Mouse (Mus musculus) embryonic facial prominence, embryonic 14.5 days (tissue): ENCODE data around the gene Wbp1. TPM values are rescaled to one million over a fixed set of nuclear protein-coding genes. Genes with fewer than 3 reads are reported as not detected.

Source experiments
- ATAC-seq: fragments of 200-750 bp; cut with Nextera tagmentation; 2 replicates; pipeline ENCODE4 v1.8.0; 2017; ENCODE audit warnings: low read depth, moderate number of reproducible peaks, moderate TSS enrichment
- DNase-seq: peaks from one replicate; pipeline ENCODE4 v3.0.0-alpha.2; 2015; ENCODE audit warnings: low spot score
- H3K27ac ChIP-seq: fragments of 300-500 bp; sonication (generic); replicated peaks from 2 replicates; pipeline ENCODE4 v1.5.1; 2014; ENCODE audit warnings: low read depth, mild to moderate bottlenecking, low read length, moderate library complexity
- H3K27me3 ChIP-seq: fragments of 300-500 bp; sonication (generic); replicated peaks from 2 replicates; pipeline ENCODE4 v1.6.1; 2014; ENCODE audit warnings: low read length; ENCODE audit not compliant: control insufficient read depth, insufficient read depth
- H3K36me3 ChIP-seq: fragments of 300-500 bp; sonication (generic); 2 replicates; pipeline ENCODE4 v1.6.1; 2014; ENCODE audit warnings: low read length, mixed read lengths; ENCODE audit not compliant: control insufficient read depth, insufficient read depth
- H3K4me1 ChIP-seq: fragments of 300-500 bp; sonication (generic); 2 replicates; pipeline ENCODE4 v1.6.1; 2014; ENCODE audit warnings: antibody characterized with exemption, low read length; ENCODE audit not compliant: control insufficient read depth, insufficient read depth
- H3K4me2 ChIP-seq: fragments of 300-500 bp; sonication (generic); 2 replicates; pipeline ENCODE4 v1.6.1; 2014; ENCODE audit warnings: low read depth, mild to moderate bottlenecking, low read length, moderate library complexity, mixed read lengths
- H3K4me3 ChIP-seq: fragments of 300-500 bp; sonication (generic); 2 replicates; pipeline ENCODE4 v1.5.1; 2014; ENCODE audit warnings: low read depth, mild to moderate bottlenecking, low read length
- H3K9ac ChIP-seq: fragments of 300-500 bp; sonication (generic); 2 replicates; pipeline ENCODE4 v1.6.1; 2014; ENCODE audit warnings: low read depth, mild to moderate bottlenecking, low read length, moderate library complexity, mixed read lengths
- H3K9me3 ChIP-seq: fragments of 300-500 bp; sonication (generic); 2 replicates; pipeline ENCODE4 v1.6.1; 2016; ENCODE audit warnings: low read length; ENCODE audit not compliant: control insufficient read depth
- WGBS: fragments of 180-500 bp; shearing (Covaris S2); extraction: QIAGEN DNeasy Blood & Tissue Kit; methylation state at CpG from one replicate; pipeline ENCODE4 v1.1.7; 2014; 5-methylcytosine and 5-hydroxymethylcytosine counted together
- polyA plus RNA-seq: library from polyadenylated mRNA; unstranded; fragments of >200 nt; fragmentation: Nextera tagmentation; extraction: Ambion mirVana; gene quantifications from 2 replicates; pipeline ENCODE4 v1.2.1, GENCODE M21; 2014

The Wbp1 gene
- polyA plus RNA-seq, 1 experiment from 2014 or later, result 61.8 TPM

GRCm38 (mm10) chr6:83136291-83136880, 15.0 kb upstream of the Wbp1 start:
- H3K9me3 ChIP-seq, result no peaks in the 10 kb centered on the region
- peak overlapping the region; percentile 74 for H3K9ac ChIP-seq
- H3K27ac ChIP-seq, result peak overlapping the region; percentile 97
- H3K4me2 ChIP-seq, result peak overlapping the region; percentile 62
- ATAC-seq (no peak), DNase-seq (no peak)
- peak overlapping the region; percentile 45 for H3K4me3 ChIP-seq
- no peaks in the 10 kb centered on the region for H3K27me3 ChIP-seq
- H3K36me3 ChIP-seq, result no peaks in the 10 kb centered on the region
- WGBS, result 16% methylated on average over 5 of the region's 5 CpGs
- H3K4me1 ChIP-seq, result peaks cover 37% of the 10 kb centered on the region

GRCm38 (mm10) chr6:83135571-83136161, 14.3 kb upstream of the Wbp1 start:
- Histone ChIP-seq H3K36me3 (no peaks in the 10 kb centered on the region), H3K4me3 (peak overlapping the region; percentile 45), H3K4me2 (peak overlapping the region; percentile 62), H3K9ac (peak overlapping the region; percentile 74), H3K4me1 (peaks cover 37% of the 10 kb centered on the region), H3K27me3 (no peaks in the 10 kb centered on the region), H3K9me3 (no peaks in the 10 kb centered on the region), H3K27ac (peak overlapping the region; percentile 97)
- no peak; the same call in 1 of the 2 replicates for ATAC-seq
- DNase-seq, result peak; percentile 68
- 4% methylated on average over 35 of the region's 37 CpGs for WGBS

GRCm38 (mm10) chr6:83134951-83135513, 13.7 kb upstream of the Wbp1 start, which contains the start of gene Rtkn:
Gene Rtkn (plus strand): TSS chr6:83135463.
- H3K36me3 ChIP-seq, result no peaks in the 10 kb centered on the region
- peak within 1 kb of the TSS; percentile 97 for H3K27ac ChIP-seq
- 57% methylated on average over 7 of the region's 7 CpGs for WGBS
- no peaks in the 10 kb centered on the region for H3K9me3 ChIP-seq
- H3K27me3 ChIP-seq, result no peaks in the 10 kb centered on the region
- H3K4me2 ChIP-seq, result peak within 1 kb of the TSS; percentile 62
- peak within 1 kb of the TSS; percentile 74 for H3K9ac ChIP-seq
- DNase-seq (no peak), ATAC-seq (no peak)
- peak within 1 kb of the TSS; percentile 45 for H3K4me3 ChIP-seq
- H3K4me1 ChIP-seq, result peaks cover 37% of the 10 kb centered on the region

GRCm38 (mm10) chr6:83134226-83134625, 12.9 kb upstream of the Wbp1 start:
- Histone ChIP-seq H3K27me3 (no peaks in the 10 kb centered on the region), H3K4me3 (no peak overlapping the region), H3K9me3 (no peaks in the 10 kb centered on the region), H3K4me2 (no peak overlapping the region), H3K4me1 (peaks cover 31% of the 10 kb centered on the region), H3K27ac (no peak overlapping the region), H3K36me3 (no peaks in the 10 kb centered on the region), H3K9ac (no peak overlapping the region)
- no peak for DNase-seq
- 60% methylated on average over 3 of the region's 3 CpGs for WGBS
- ATAC-seq, result no peak

- Histone ChIP-seq H3K9me3 (no peaks in the 10 kb centered on the region), H3K36me3 (no peaks in the 10 kb centered on the region), H3K4me3 (no peak overlapping the region), H3K27ac (no peak overlapping the region), H3K4me1 (peaks cover 19% of the 10 kb centered on the region), H3K9ac (no peak overlapping the region), H3K27me3 (no peaks in the 10 kb centered on the region), H3K4me2 (no peak overlapping the region)
- no peak for ATAC-seq
- DNase-seq, result no peak
- 85% methylated on average over 9 of the region's 9 CpGs for WGBS
These were observed 11.0 kb upstream of the Wbp1 start for GRCm38 (mm10) chr6:83132176-83132919.

- peaks cover 18% of the 10 kb centered on the region for H3K4me1 ChIP-seq
- H3K27me3 ChIP-seq, result no peaks in the 10 kb centered on the region
- H3K4me3 ChIP-seq, result no peak overlapping the region
- WGBS, result 67% methylated on average over 6 of the region's 6 CpGs
- ATAC-seq (no peak), DNase-seq (no peak)
- no peak overlapping the region for H3K9ac ChIP-seq
- H3K36me3 ChIP-seq, result no peaks in the 10 kb centered on the region
- H3K4me2 ChIP-seq, result no peak overlapping the region
- H3K9me3 ChIP-seq, result no peaks in the 10 kb centered on the region
- no peak overlapping the region for H3K27ac ChIP-seq
These were observed 10.2 kb upstream of the Wbp1 start for GRCm38 (mm10) chr6:83131469-83132034.

- no peak for DNase-seq
- no peak overlapping the region for H3K27ac ChIP-seq
- no peak overlapping the region for H3K9ac ChIP-seq
- no peak overlapping the region for H3K4me3 ChIP-seq
- no peak for ATAC-seq
- H3K36me3 ChIP-seq, result 0 out of 2 replicates have a peak, but pooled peaks cover 5% of the 10 kb centered on the region
- H3K9me3 ChIP-seq, result no peaks in the 10 kb centered on the region
- H3K4me2 ChIP-seq, result no peak overlapping the region
- 93% methylated on average over 5 of the region's 5 CpGs for WGBS
- peaks cover 15% of the 10 kb centered on the region for H3K4me1 ChIP-seq
- H3K27me3 ChIP-seq, result no peaks in the 10 kb centered on the region
These were observed 6.1 kb upstream of the Wbp1 start for GRCm38 (mm10) chr6:83127419-83127818.

- Histone ChIP-seq H3K4me3 (peak within 1 kb of the TSS; percentile 69), H3K9ac (peak within 1 kb of the TSS; percentile 71), H3K9me3 (no peaks in the 10 kb centered on the region), H3K4me2 (peak within 1 kb of the TSS; percentile 79), H3K4me1 (peaks cover 22% of the 10 kb centered on the region), H3K27me3 (no peaks in the 10 kb centered on the region), H3K36me3 (0 out of 2 replicates have a peak, but pooled peaks cover 5% of the 10 kb centered on the region), H3K27ac (peak within 1 kb of the TSS; percentile 42)
- ATAC-seq (no peak), DNase-seq (no peak)
- WGBS, result 33% methylated on average over 5 of the region's 5 CpGs
These were observed 4.0 kb upstream of the Wbp1 start, which contains the start of gene Ino80b for GRCm38 (mm10) chr6:83125331-83125730. Gene Ino80b (minus strand): TSS chr6:83125431.
